Mouse (Mus musculus): ENCODE data around the gene Tef. TPM values are rescaled to one million over a fixed set of nuclear protein-coding genes. Genes with fewer than 3 reads are reported as not detected.

Tef gene
- polyA plus RNA-seq, 1 experiment from 2014 or later, result 4.5 TPM

DNA sequence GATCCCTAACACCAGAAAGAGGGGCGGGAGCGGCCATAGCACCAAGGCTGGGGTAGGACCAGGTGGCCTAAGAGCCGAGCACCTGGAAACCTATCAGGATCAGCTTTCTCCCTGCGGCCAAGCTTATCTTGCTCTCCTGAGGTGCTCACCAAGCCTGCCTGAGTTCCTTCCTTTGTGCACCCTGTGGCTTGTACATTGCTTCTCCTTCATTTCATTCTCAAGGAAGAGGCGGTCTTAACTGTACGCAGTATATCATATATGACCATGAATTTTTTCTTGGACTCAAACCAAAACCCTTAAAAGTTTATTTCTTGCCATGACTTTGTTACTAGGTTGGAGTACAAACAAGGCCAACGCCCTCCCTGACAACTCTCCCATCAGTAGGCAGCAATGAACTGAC, 62.0 kb downstream of the Tef start:
- Histone ChIP-seq H3K9ac (no peak overlapping the region), H3K27ac (0 out of 2 replicates have a peak overlapping the region, but pooled peaks have one; percentile 8), H3K4me2 (no peak overlapping the region), H3K4me1 (replicated peaks) (peaks cover 32% of the 10 kb centered on the region), H3K36me3 (peaks cover 54% of the 10 kb centered on the region), H3K27me3 (no peaks in the 10 kb centered on the region), H3K9me3 (replicated peaks) (no peaks in the 10 kb centered on the region), H3K4me3 (replicated peaks) (no peak overlapping the region)
- 84% methylated on average over 7 of the region's 7 CpGs for WGBS (ENCODE audit: insufficient replicate concordance)
- ATAC-seq (ENCODE audit: low read depth) (no peak), DNase-seq (no peak)

DNA sequence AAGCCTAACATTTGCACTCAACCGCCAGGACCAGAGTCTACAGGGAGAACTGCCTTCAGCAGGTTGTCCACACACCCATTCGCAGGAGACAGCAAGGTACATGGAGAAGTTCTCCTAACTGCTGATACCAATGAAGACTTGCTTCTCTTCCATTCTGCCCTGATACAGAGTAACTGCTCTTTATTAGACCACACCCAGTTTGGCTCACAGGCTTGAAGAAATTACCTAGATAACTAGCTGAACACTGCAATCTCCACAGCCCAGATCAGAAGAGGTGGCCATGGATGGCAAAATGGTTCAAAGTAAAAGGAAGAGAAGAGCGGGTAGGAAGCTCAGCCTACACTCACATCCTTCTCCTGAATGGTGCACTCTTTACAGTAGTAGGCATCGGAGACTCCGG, 67.8 kb downstream of the Tef start:
- 67% methylated on average over 5 of the region's 5 CpGs for WGBS (ENCODE audit: insufficient replicate concordance)
- Histone ChIP-seq H3K36me3 (peaks cover 60% of the 10 kb centered on the region), H3K4me1 (replicated peaks) (peaks cover 54% of the 10 kb centered on the region), H3K4me2 (peak overlapping the region; percentile 87), H3K27me3 (no peaks in the 10 kb centered on the region), H3K4me3 (replicated peaks) (peak overlapping the region; percentile 94), H3K9ac (peak overlapping the region; percentile 79), H3K27ac (peak overlapping the region; percentile 95), H3K9me3 (replicated peaks) (no peaks in the 10 kb centered on the region)
- peak; percentile 31 for DNase-seq
- peak; percentile 55 for ATAC-seq (ENCODE audit: low read depth)

DNA sequence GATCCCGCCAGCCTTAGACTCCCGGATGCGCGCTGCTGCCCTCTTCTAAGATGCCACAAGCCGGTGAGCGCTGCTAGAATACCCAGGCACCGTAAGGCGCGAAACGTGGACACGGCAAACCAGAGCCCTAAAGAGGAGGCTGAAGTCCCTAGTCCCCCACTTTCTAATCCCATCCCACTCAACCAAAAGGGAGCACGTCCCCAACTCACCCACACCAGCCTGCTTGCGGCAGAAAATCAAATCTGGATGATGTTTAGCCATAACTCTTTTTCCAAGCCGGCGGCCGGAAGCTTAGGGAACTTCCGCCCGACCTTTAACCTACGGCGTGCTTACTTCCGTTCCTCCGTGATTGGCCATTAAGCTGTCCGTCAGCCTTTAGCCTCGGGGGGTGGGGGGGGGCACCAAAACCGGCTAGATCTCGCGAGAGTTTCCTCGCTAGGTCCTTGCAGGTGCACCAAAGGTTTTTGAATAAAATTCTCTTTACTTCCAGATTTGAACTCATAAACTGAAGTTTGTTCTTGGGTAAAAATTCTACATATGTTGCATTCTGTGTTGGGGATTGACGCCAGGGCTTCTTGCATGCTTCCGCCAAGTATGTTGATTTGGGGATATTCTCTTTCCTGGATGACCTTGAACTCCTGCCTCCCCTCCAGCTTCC, 69.5 kb downstream of the Tef start, which contains the start of gene Phf5a:
Phf5a (minus strand) TSS at position 308 of the 658 bp plus-strand sequence.
- no peaks in the 10 kb centered on the region for H3K9me3 ChIP-seq (replicated peaks)

DNA sequence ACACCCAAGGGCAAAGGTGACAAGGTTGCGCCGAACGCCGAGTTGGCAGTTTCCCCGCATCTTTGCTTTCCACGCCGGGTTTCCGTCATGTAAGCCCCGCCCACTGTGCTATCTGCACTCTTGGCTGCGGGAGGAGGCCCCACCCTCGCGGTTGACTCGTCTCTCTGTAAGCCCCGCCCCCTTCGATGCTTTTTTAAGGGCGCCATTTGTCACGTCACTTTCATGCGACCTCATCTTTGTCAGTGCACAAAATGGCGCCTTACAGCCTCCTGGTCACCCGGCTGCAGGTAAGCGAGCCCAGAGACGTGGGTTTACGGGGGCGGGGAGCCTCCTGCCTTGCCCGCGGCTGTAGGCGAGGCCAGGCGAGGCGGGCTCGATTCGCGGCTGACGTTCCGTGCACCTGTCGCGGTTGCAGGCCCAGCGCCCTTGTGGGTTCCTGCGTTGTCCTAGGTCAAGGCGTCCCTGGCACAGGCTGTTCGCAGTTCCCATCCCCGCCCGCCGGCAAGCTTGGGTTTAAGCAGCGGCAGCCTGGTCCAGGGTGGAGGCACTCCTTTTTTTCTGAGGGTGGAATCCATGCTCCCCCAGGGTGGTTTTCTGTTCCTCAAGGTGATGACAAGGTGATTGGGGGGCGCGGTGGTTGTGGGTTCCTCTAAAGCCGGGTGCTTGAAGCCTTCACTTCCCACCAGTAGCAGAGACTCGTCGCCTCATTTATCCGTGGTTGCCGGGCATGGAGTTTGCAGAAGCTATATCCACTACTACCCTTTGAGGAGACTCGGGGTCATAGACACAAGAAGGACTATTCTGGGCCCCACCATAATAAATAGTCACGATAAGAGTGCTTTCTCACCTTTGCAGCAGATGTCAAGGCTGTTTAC, 70.3 kb downstream of the Tef start, which contains the start of gene Aco2:
Aco2 (plus strand) TSS at position 48 of the 875 bp plus-strand sequence.
- Histone ChIP-seq H3K27me3 (no peaks in the 10 kb centered on the region), H3K9ac (peak within 1 kb of the TSS; percentile 88), H3K9me3 (replicated peaks) (no peaks in the 10 kb centered on the region), H3K36me3 (peaks cover 34% of the 10 kb centered on the region), H3K4me3 (replicated peaks) (peak within 1 kb of the TSS; percentile 94), H3K27ac (peak within 1 kb of the TSS; percentile 95), H3K4me1 (replicated peaks) (peaks cover 60% of the 10 kb centered on the region), H3K4me2 (peak within 1 kb of the TSS; percentile 87)
- ATAC-seq (ENCODE audit: low read depth), result peak; percentile 77
- peak; percentile 98 for DNase-seq
- under 1% methylated on average over 53 of the region's 53 CpGs for WGBS (ENCODE audit: insufficient replicate concordance)

More for the DNA sequence above, 69.5 kb downstream of the Tef start, which contains the start of gene Phf5a:
- under 1% methylated on average over 30 of the region's 30 CpGs for WGBS (ENCODE audit: insufficient replicate concordance)
- H3K27ac ChIP-seq, result peak within 1 kb of the TSS; percentile 95
- DNase-seq, result peak; percentile 72
- H3K9ac ChIP-seq, result peak within 1 kb of the TSS; percentile 88
- H3K36me3 ChIP-seq, result peaks cover 42% of the 10 kb centered on the region
- peak; percentile 80 for ATAC-seq (ENCODE audit: low read depth)
- peak within 1 kb of the TSS; percentile 87 for H3K4me2 ChIP-seq
- no peaks in the 10 kb centered on the region for H3K27me3 ChIP-seq
- H3K4me1 ChIP-seq (replicated peaks), result peaks cover 60% of the 10 kb centered on the region
- H3K4me3 ChIP-seq (replicated peaks), result peak within 1 kb of the TSS; percentile 94

Other genes starting within 250 kb of the Tef start
- 4.4 and 5.9 TPM in 2 replicates for gene Ep300, start 217.1 kb upstream of the Tef start, polyA plus RNA-seq (2015; fragmentation: Nextera tagmentation; extraction: Ambion mirVana)
- gene L3mbtl2, start 138.5 kb upstream of the Tef start, polyA plus RNA-seq (2015; fragmentation: Nextera tagmentation; extraction: Ambion mirVana), result 21.7 and 22.6 TPM in 2 replicates
- 0.25 and 0.46 TPM in 2 replicates for gene Chadl, start 105.1 kb upstream of the Tef start, polyA plus RNA-seq (2015; fragmentation: Nextera tagmentation; extraction: Ambion mirVana)
- gene Zc3h7b, start 57.4 kb upstream of the Tef start, polyA plus RNA-seq (2015; fragmentation: Nextera tagmentation; extraction: Ambion mirVana), result 5.3 and 6.0 TPM in 2 replicates
- 90.9 and 100 TPM in 2 replicates for gene Rangap1, start 56.9 kb upstream of the Tef start, polyA plus RNA-seq (2015; fragmentation: Nextera tagmentation; extraction: Ambion mirVana)
- gene Tob2, start 56.4 kb downstream of the Tef start, polyA plus RNA-seq (2015; fragmentation: Nextera tagmentation; extraction: Ambion mirVana), result 9.0 and 11.9 TPM in 2 replicates
- 132 and 139 TPM in 2 replicates for gene Phf5a, start 69.5 kb downstream of the Tef start, polyA plus RNA-seq (2015; fragmentation: Nextera tagmentation; extraction: Ambion mirVana)
- gene Aco2, start 69.9 kb downstream of the Tef start, polyA plus RNA-seq (2015; fragmentation: Nextera tagmentation; extraction: Ambion mirVana), result 105 and 122 TPM in 2 replicates
- gene Polr3h, start 123.8 kb downstream of the Tef start, polyA plus RNA-seq (2015; fragmentation: Nextera tagmentation; extraction: Ambion mirVana), result 77.5 and 82.6 TPM in 2 replicates
- 1.0 and 1.1 TPM in 2 replicates for gene Csdc2, start 134.3 kb downstream of the Tef start, polyA plus RNA-seq (2015; fragmentation: Nextera tagmentation; extraction: Ambion mirVana)
- gene Pmm1, start 158.5 kb downstream of the Tef start, polyA plus RNA-seq (2015; fragmentation: Nextera tagmentation; extraction: Ambion mirVana), result 24.7 and 25.0 TPM in 2 replicates
- not detected in 2 replicates for gene 1700029P11Rik, start 178.1 kb downstream of the Tef start, polyA plus RNA-seq (2015; fragmentation: Nextera tagmentation; extraction: Ambion mirVana)
- 77.5 and 87.7 TPM in 2 replicates for gene Xrcc6, start 185.4 kb downstream of the Tef start, polyA plus RNA-seq (2015; fragmentation: Nextera tagmentation; extraction: Ambion mirVana)
- 12.8 and 13.7 TPM in 2 replicates for gene Desi1, start 231.4 kb downstream of the Tef start, polyA plus RNA-seq (2015; fragmentation: Nextera tagmentation; extraction: Ambion mirVana)
- gene Snu13, start 245.2 kb downstream of the Tef start, polyA plus RNA-seq (2015; fragmentation: Nextera tagmentation; extraction: Ambion mirVana), result 224 and 231 TPM in 2 replicates

Measured in liver, embryonic 13.5 days (tissue).